Mouse (Mus musculus) heart, postnatal 0 days (tissue): Measurements from ENCODE around the gene Tmprss9.

Source experiments
- CTCF ChIP-seq: IDR thresholded peaks from 2 replicates; pipeline ENCODE4 v1.5.1; 2016; ENCODE audit warnings: antibody characterized with exemption, control low read depth, low read depth
- EP300 ChIP-seq: IDR thresholded peaks from 2 replicates; pipeline ENCODE4 v1.6.1; 2016; ENCODE audit warnings: antibody characterized with exemption, low read depth

DNA sequence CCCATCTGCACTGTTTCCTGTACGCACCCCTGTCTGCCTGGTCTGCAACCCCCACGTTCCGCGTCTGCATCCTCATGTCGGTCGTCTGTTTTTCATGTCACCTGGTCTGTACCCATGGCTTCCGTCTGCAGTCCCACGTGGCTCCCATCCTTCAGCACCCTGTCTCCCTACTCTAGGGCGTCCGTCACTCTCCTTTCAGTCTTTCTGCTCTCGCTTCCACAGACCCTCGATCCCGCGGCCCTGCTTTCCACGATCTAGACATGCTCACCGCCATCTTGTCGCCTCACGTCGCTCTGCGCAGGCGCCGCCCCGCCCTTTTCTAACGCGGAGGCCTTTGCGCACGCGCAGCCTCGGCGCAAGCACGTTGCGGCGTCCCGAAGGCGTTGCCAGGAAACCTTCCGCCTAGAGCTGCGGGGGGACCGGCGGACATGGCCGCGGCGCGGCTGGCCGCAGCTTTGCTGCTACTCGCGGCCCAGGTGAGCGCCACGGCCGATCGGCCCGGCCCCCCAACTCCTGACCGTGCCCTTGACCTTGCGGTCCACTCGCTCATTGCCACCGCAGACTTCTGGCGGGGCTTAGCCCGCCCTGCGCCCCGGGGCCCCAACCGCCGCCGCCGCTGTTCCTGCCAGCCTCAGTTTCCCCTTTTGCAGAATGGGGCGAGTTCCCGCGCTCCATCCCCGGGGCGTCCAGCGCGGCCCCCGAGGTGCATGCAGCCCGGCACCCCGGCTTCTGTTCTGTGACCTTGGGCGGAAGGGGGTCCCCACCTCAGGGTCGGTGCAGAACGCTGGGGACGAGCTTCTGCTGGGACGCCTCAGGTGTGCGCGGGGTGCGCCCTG lies 16.5 kb upstream of the Tmprss9 start, which contains the start of the genes Lsm7 and Sppl2b:
- no peak for TF ChIP-seq CTCF
- no peak for TF ChIP-seq EP300
